Mouse (Mus musculus) intestine, embryonic 15.5 days (tissue): Measurements from ENCODE around the gene Enox1. TPM values are rescaled to one million over a fixed set of nuclear protein-coding genes. Genes with fewer than 3 reads are reported as not detected.

ENCODE experiments used
- ATAC-seq: fragments of 200-750 bp; cut with Nextera tagmentation; 2 replicates; pipeline ENCODE4 v1.8.0; 2017; ENCODE audit warnings: moderate TSS enrichment, moderate library complexity
- H3K27ac ChIP-seq: fragments of 300-500 bp; sonication (generic); 2 replicates; pipeline ENCODE4 v1.5.1; 2015; ENCODE audit warnings: mild to moderate bottlenecking, inconsistent platforms
- H3K27me3 ChIP-seq: fragments of 300-500 bp; sonication (generic); replicated peaks from 2 replicates; pipeline ENCODE4 v1.6.1; 2015; ENCODE audit warnings: inconsistent platforms
- H3K36me3 ChIP-seq: fragments of 300-500 bp; sonication (generic); 2 replicates; pipeline ENCODE4 v1.6.1; 2015; ENCODE audit warnings: inconsistent platforms
- H3K4me1 ChIP-seq: fragments of 300-500 bp; sonication (generic); replicated peaks from 2 replicates; pipeline ENCODE4 v1.6.1; 2015; ENCODE audit warnings: inconsistent platforms
- H3K4me2 ChIP-seq: fragments of 300-500 bp; sonication (generic); replicated peaks from 2 replicates; pipeline ENCODE4 v1.6.1; 2015; ENCODE audit warnings: mild to moderate bottlenecking, inconsistent platforms
- H3K4me3 ChIP-seq: fragments of 300-500 bp; sonication (generic); replicated peaks from 2 replicates; pipeline ENCODE4 v1.5.1; 2015; ENCODE audit warnings: inconsistent platforms
- H3K9ac ChIP-seq: fragments of 300-500 bp; sonication (generic); 2 replicates; pipeline ENCODE4 v1.6.1; 2015; ENCODE audit warnings: inconsistent platforms
- H3K9me3 ChIP-seq: fragments of 300-500 bp; sonication (generic); 2 replicates; pipeline ENCODE4 v1.6.1; 2016; ENCODE audit warnings: inconsistent platforms
- WGBS: fragments of 180-500 bp; shearing (Covaris S2); methylation state at CpG from one replicate; pipeline ENCODE4 v1.1.7; 2015; 5-methylcytosine and 5-hydroxymethylcytosine counted together
- polyA plus RNA-seq: library from polyadenylated mRNA; unstranded; fragments of >200 nt; fragmentation: Nextera tagmentation; extraction: Ambion mirVana; gene quantifications from 2 replicates; pipeline ENCODE4 v1.2.1, GENCODE M21; 2015

Gene Enox1
- polyA plus RNA-seq, 1 experiment from 2014 or later, result 6.3 TPM

GRCm38 (mm10) chr14:77162496-77162895, 5.9 kb downstream of the Enox1 start:
- peaks cover 8% of the 10 kb centered on the region for H3K27me3 ChIP-seq
- WGBS, result 84% methylated on average over 3 of the region's 3 CpGs
- H3K9ac ChIP-seq, result no peak overlapping the region
- H3K27ac ChIP-seq, result no peak overlapping the region
- H3K9me3 ChIP-seq, result no peaks in the 10 kb centered on the region
- no peak overlapping the region for H3K4me3 ChIP-seq
- H3K4me1 ChIP-seq, result peaks cover 2% of the 10 kb centered on the region; the same call in 1 of the 2 replicates
- no peak overlapping the region for H3K4me2 ChIP-seq
- H3K36me3 ChIP-seq, result no peaks in the 10 kb centered on the region
- ATAC-seq, result no peak

- H3K4me1 ChIP-seq, result no peaks in the 10 kb centered on the region
- H3K27me3 ChIP-seq, result no peaks in the 10 kb centered on the region
- H3K27ac ChIP-seq, result no peak overlapping the region
- H3K4me3 ChIP-seq, result no peak overlapping the region
- no peak overlapping the region for H3K4me2 ChIP-seq
- no peaks in the 10 kb centered on the region for H3K36me3 ChIP-seq
- no peak for ATAC-seq
- H3K9ac ChIP-seq, result no peak overlapping the region
- WGBS, result 66% methylated on average over 6 of the region's 6 CpGs
- no peaks in the 10 kb centered on the region for H3K9me3 ChIP-seq
Measured at GRCm38 (mm10) chr14:77164396-77164795, 7.8 kb downstream of the Enox1 start.

GRCm38 (mm10) chr14:77168161-77168560, 11.6 kb downstream of the Enox1 start:
- no peak for ATAC-seq
- Histone ChIP-seq H3K27me3 (no peaks in the 10 kb centered on the region), H3K9ac (no peak overlapping the region), H3K4me2 (no peak overlapping the region), H3K36me3 (no peaks in the 10 kb centered on the region), H3K4me3 (no peak overlapping the region), H3K4me1 (no peaks in the 10 kb centered on the region), H3K9me3 (no peaks in the 10 kb centered on the region), H3K27ac (no peak overlapping the region)
- 92% methylated on average over 6 of the region's 6 CpGs for WGBS

- Histone ChIP-seq H3K4me3 (no peak overlapping the region), H3K4me2 (no peak overlapping the region), H3K9me3 (no peaks in the 10 kb centered on the region), H3K36me3 (no peaks in the 10 kb centered on the region), H3K27ac (no peak overlapping the region), H3K27me3 (no peaks in the 10 kb centered on the region), H3K9ac (no peak overlapping the region), H3K4me1 (no peaks in the 10 kb centered on the region)
- WGBS, result 60% methylated on average over 15 of the region's 15 CpGs
- ATAC-seq, result no peak
Measured at GRCm38 (mm10) chr14:77174491-77174890, 17.9 kb downstream of the Enox1 start.

GRCm38 (mm10) chr14:77174931-77175330, 18.4 kb downstream of the Enox1 start:
- Histone ChIP-seq H3K4me1 (no peaks in the 10 kb centered on the region), H3K27me3 (no peaks in the 10 kb centered on the region), H3K9ac (no peak overlapping the region), H3K27ac (no peak overlapping the region), H3K9me3 (no peaks in the 10 kb centered on the region), H3K4me2 (no peak overlapping the region), H3K36me3 (no peaks in the 10 kb centered on the region), H3K4me3 (no peak overlapping the region)
- WGBS, result 88% methylated on average over 9 of the region's 9 CpGs
- no peak for ATAC-seq

GRCm38 (mm10) chr14:77180241-77180640, 23.7 kb downstream of the Enox1 start:
- H3K36me3 ChIP-seq, result no peaks in the 10 kb centered on the region
- WGBS, result 75% methylated on average over 7 of the region's 7 CpGs
- no peak overlapping the region for H3K4me3 ChIP-seq
- H3K27me3 ChIP-seq, result no peaks in the 10 kb centered on the region
- H3K4me1 ChIP-seq, result no peaks in the 10 kb centered on the region
- H3K27ac ChIP-seq, result no peak overlapping the region
- no peak overlapping the region for H3K9ac ChIP-seq
- no peak for ATAC-seq
- H3K4me2 ChIP-seq, result no peak overlapping the region
- no peaks in the 10 kb centered on the region for H3K9me3 ChIP-seq

- Histone ChIP-seq H3K4me3 (no peak overlapping the region), H3K4me2 (no peak overlapping the region), H3K27ac (no peak overlapping the region), H3K9ac (no peak overlapping the region), H3K27me3 (no peaks in the 10 kb centered on the region), H3K9me3 (no peaks in the 10 kb centered on the region), H3K36me3 (no peaks in the 10 kb centered on the region), H3K4me1 (no peaks in the 10 kb centered on the region)
- ATAC-seq, result no peak
- 43% methylated on average over 13 of the region's 13 CpGs for WGBS
Measured at GRCm38 (mm10) chr14:77180753-77181374, 24.3 kb downstream of the Enox1 start.

GRCm38 (mm10) chr14:77183491-77183890, 26.9 kb downstream of the Enox1 start:
- Histone ChIP-seq H3K4me1 (no peaks in the 10 kb centered on the region), H3K27ac (no peak overlapping the region), H3K9ac (no peak overlapping the region), H3K9me3 (no peaks in the 10 kb centered on the region), H3K27me3 (no peaks in the 10 kb centered on the region), H3K36me3 (no peaks in the 10 kb centered on the region), H3K4me3 (no peak overlapping the region), H3K4me2 (no peak overlapping the region)
- WGBS, result 92% methylated on average over 5 of the region's 5 CpGs
- ATAC-seq, result no peak

GRCm38 (mm10) chr14:77190158-77190557, 33.6 kb downstream of the Enox1 start:
- Histone ChIP-seq H3K27me3 (no peaks in the 10 kb centered on the region), H3K4me2 (no peak overlapping the region), H3K9ac (no peak overlapping the region), H3K4me3 (no peak overlapping the region), H3K9me3 (no peaks in the 10 kb centered on the region), H3K4me1 (no peaks in the 10 kb centered on the region), H3K36me3 (no peaks in the 10 kb centered on the region), H3K27ac (no peak overlapping the region)
- ATAC-seq, result no peak
- WGBS, result 85% methylated on average over 2 of the region's 2 CpGs

- ATAC-seq, result no peak
- H3K27me3 ChIP-seq, result no peaks in the 10 kb centered on the region
- H3K4me1 ChIP-seq, result no peaks in the 10 kb centered on the region
- no peaks in the 10 kb centered on the region for H3K9me3 ChIP-seq
- H3K4me2 ChIP-seq, result no peak overlapping the region
- no peaks in the 10 kb centered on the region for H3K36me3 ChIP-seq
- no peak overlapping the region for H3K4me3 ChIP-seq
- H3K9ac ChIP-seq, result no peak overlapping the region
- H3K27ac ChIP-seq, result no peak overlapping the region
- whole genome bisulfite sequencing, result 29% methylated on average over 18 of the region's 18 CpGs
Measured at GRCm38 (mm10) chr14:77195314-77196020, 38.9 kb downstream of the Enox1 start.

- Histone ChIP-seq H3K4me1 (no peaks in the 10 kb centered on the region), H3K27ac (no peak overlapping the region), H3K9me3 (no peaks in the 10 kb centered on the region), H3K4me2 (no peak overlapping the region), H3K4me3 (no peak overlapping the region), H3K27me3 (no peaks in the 10 kb centered on the region), H3K36me3 (no peaks in the 10 kb centered on the region), H3K9ac (no peak overlapping the region)
- no peak for ATAC-seq
- 75% methylated on average over 3 of the region's 3 CpGs for WGBS
Measured at GRCm38 (mm10) chr14:77196246-77196645, 39.7 kb downstream of the Enox1 start.

- H3K9ac ChIP-seq, result no peak overlapping the region
- H3K36me3 ChIP-seq, result no peaks in the 10 kb centered on the region
- H3K4me1 ChIP-seq, result no peaks in the 10 kb centered on the region
- no peak overlapping the region for H3K4me2 ChIP-seq
- ATAC-seq, result no peak
- no peaks in the 10 kb centered on the region for H3K9me3 ChIP-seq
- no peak overlapping the region for H3K4me3 ChIP-seq
- H3K27ac ChIP-seq, result no peak overlapping the region
- no peaks in the 10 kb centered on the region for H3K27me3 ChIP-seq
- WGBS, result 72% methylated on average over 2 of the region's 2 CpGs
Measured at GRCm38 (mm10) chr14:77197414-77197915, 40.9 kb downstream of the Enox1 start.

GRCm38 (mm10) chr14:77210889-77211288, 54.3 kb downstream of the Enox1 start:
- ATAC-seq, result no peak
- no peak overlapping the region for H3K9ac ChIP-seq
- 65% methylated on average over 8 of the region's 8 CpGs for WGBS

More at GRCm38 (mm10) chr14:77210889-77211288, 54.3 kb downstream of the Enox1 start:
- Histone ChIP-seq H3K4me1 (no peaks in the 10 kb centered on the region), H3K4me2 (no peak overlapping the region), H3K9me3 (no peaks in the 10 kb centered on the region), H3K36me3 (no peaks in the 10 kb centered on the region), H3K4me3 (no peak overlapping the region), H3K27me3 (no peaks in the 10 kb centered on the region), H3K27ac (no peak overlapping the region)
